Mouse (Mus musculus) hindbrain, embryonic 16.5 days (tissue): ENCODE results near the gene Nav2. TPM values are rescaled to one million over a fixed set of nuclear protein-coding genes. Genes with fewer than 3 reads are reported as not detected.

Source experiments
- ATAC-seq: fragments of 200-750 bp; cut with Nextera tagmentation; 2 replicates; pipeline ENCODE4 v1.8.0; 2017; ENCODE audit warnings: moderate TSS enrichment, moderate library complexity
- H3K27ac ChIP-seq: fragments of 300-500 bp; sonication (generic); 2 replicates; pipeline ENCODE4 v1.5.1; 2014; ENCODE audit warnings: low read depth, mild to moderate bottlenecking, control low read depth, low read length, moderate library complexity
- H3K27me3 ChIP-seq: fragments of 300-500 bp; sonication (generic); replicated peaks from 2 replicates; pipeline ENCODE4 v1.6.1; 2014; ENCODE audit warnings: low read length; ENCODE audit not compliant: control insufficient read depth, insufficient read depth
- H3K36me3 ChIP-seq: fragments of 300-500 bp; sonication (generic); 2 replicates; pipeline ENCODE4 v1.6.1; 2014; ENCODE audit warnings: mild to moderate bottlenecking, low read length, moderate library complexity, mixed read lengths; ENCODE audit not compliant: control insufficient read depth, insufficient read depth
- H3K4me1 ChIP-seq: fragments of 300-500 bp; sonication (generic); 2 replicates; pipeline ENCODE4 v1.6.1; 2014; ENCODE audit warnings: low read depth, low read length; ENCODE audit not compliant: control insufficient read depth, insufficient read depth
- H3K4me2 ChIP-seq: fragments of 300-500 bp; sonication (generic); 2 replicates; pipeline ENCODE4 v1.6.1; 2014; ENCODE audit warnings: mild to moderate bottlenecking, low read length, control low read depth, moderate library complexity
- H3K4me3 ChIP-seq: fragments of 300-500 bp; sonication (generic); 2 replicates; pipeline ENCODE4 v1.5.1; 2014; ENCODE audit warnings: mild to moderate bottlenecking, low read length, control low read depth, moderate library complexity
- H3K9ac ChIP-seq: fragments of 300-500 bp; sonication (generic); 2 replicates; pipeline ENCODE4 v1.6.1; 2014; ENCODE audit warnings: low read depth, mild to moderate bottlenecking, control low read depth, low read length, moderate library complexity
- H3K9me3 ChIP-seq: fragments of 300-500 bp; sonication (generic); 2 replicates; pipeline ENCODE4 v1.6.1; 2014; ENCODE audit warnings: mild to moderate bottlenecking, low read length, moderate library complexity; ENCODE audit not compliant: control insufficient read depth
- WGBS: fragments of 180-500 bp; shearing (Covaris S2); extraction: QIAGEN DNeasy Blood & Tissue Kit; methylation state at CpG from one replicate; pipeline ENCODE4 v1.1.7; 2014; 5-methylcytosine and 5-hydroxymethylcytosine counted together
- polyA plus RNA-seq: library from polyadenylated mRNA; unstranded; fragments of >200 nt; fragmentation: Nextera tagmentation; extraction: Ambion mirVana; gene quantifications from 2 replicates; pipeline ENCODE4 v1.2.1, GENCODE M21; 2015

Nav2 gene
- polyA plus RNA-seq, 1 experiment from 2014 or later: 27.9 TPM

- no peaks in the 10 kb centered on the region for H3K27me3 ChIP-seq
- H3K9ac ChIP-seq: no peak overlapping the region
- ATAC-seq: no peak
- H3K4me2 ChIP-seq: no peak overlapping the region
- no peak overlapping the region for H3K4me3 ChIP-seq
- H3K9me3 ChIP-seq: no peaks in the 10 kb centered on the region
- H3K4me1 ChIP-seq: peaks cover 9% of the 10 kb centered on the region
- WGBS: 61% methylated on average over 10 of the region's 10 CpGs
- no peak overlapping the region for H3K27ac ChIP-seq
- peaks cover 7% of the 10 kb centered on the region for H3K36me3 ChIP-seq
Observed at GRCm38 (mm10) chr7:49490814-49491213, 582.3 kb downstream of the Nav2 start.

- Histone ChIP-seq H3K9me3 (no peaks in the 10 kb centered on the region), H3K27ac (no peak overlapping the region), H3K4me3 (no peak overlapping the region), H3K36me3 (peaks cover 7% of the 10 kb centered on the region), H3K4me1 (peaks cover 23% of the 10 kb centered on the region), H3K27me3 (no peaks in the 10 kb centered on the region), H3K4me2 (no peak overlapping the region), H3K9ac (no peak overlapping the region)
- ATAC-seq: no peak
Observed at GRCm38 (mm10) chr7:49492622-49493021, 584.1 kb downstream of the Nav2 start.

- Histone ChIP-seq H3K27me3 (no peaks in the 10 kb centered on the region), H3K4me2 (no peak overlapping the region), H3K9ac (no peak overlapping the region), H3K27ac (no peak overlapping the region), H3K9me3 (no peaks in the 10 kb centered on the region), H3K4me3 (no peak overlapping the region), H3K36me3 (peaks cover 7% of the 10 kb centered on the region), H3K4me1 (peaks cover 23% of the 10 kb centered on the region)
- ATAC-seq: no peak
- WGBS: 77% methylated on average over 4 of the region's 4 CpGs
Observed at GRCm38 (mm10) chr7:49493210-49493609, 584.7 kb downstream of the Nav2 start.

- Histone ChIP-seq H3K36me3 (peaks cover 7% of the 10 kb centered on the region), H3K4me1 (peaks cover 19% of the 10 kb centered on the region), H3K9ac (no peak overlapping the region), H3K4me2 (no peak overlapping the region), H3K9me3 (no peaks in the 10 kb centered on the region), H3K27me3 (no peaks in the 10 kb centered on the region), H3K27ac (no peak overlapping the region), H3K4me3 (no peak overlapping the region)
- 76% methylated on average over 6 of the region's 6 CpGs for WGBS
- ATAC-seq: no peak
Observed at GRCm38 (mm10) chr7:49494654-49495053, 586.1 kb downstream of the Nav2 start.

- WGBS: 15% methylated on average over 11 of the region's 11 CpGs
- no peak overlapping the region; the same call in 1 of the 2 replicates for H3K27ac ChIP-seq
- H3K9ac ChIP-seq: no peak overlapping the region
Observed at GRCm38 (mm10) chr7:49496111-49496510, 587.6 kb downstream of the Nav2 start.

GRCm38 (mm10) chr7:49496766-49497425 is 588.4 kb downstream of the Nav2 start:
- no peaks in the 10 kb centered on the region for H3K9me3 ChIP-seq
- H3K27ac ChIP-seq: 0 out of 2 replicates have a peak overlapping the region, but pooled peaks have one; percentile 6
- 44% methylated on average over 12 of the region's 13 CpGs for WGBS
- H3K4me2 ChIP-seq: no peak overlapping the region
- H3K4me3 ChIP-seq: no peak overlapping the region
- no peaks in the 10 kb centered on the region for H3K27me3 ChIP-seq
- peak overlapping the region; percentile 11; the same call in 1 of the 2 replicates for H3K9ac ChIP-seq
- H3K4me1 ChIP-seq: peaks cover 19% of the 10 kb centered on the region
- ATAC-seq: no peak
- peaks cover 5% of the 10 kb centered on the region for H3K36me3 ChIP-seq

More at GRCm38 (mm10) chr7:49496111-49496510, 587.6 kb downstream of the Nav2 start:
- Histone ChIP-seq H3K9me3 (no peaks in the 10 kb centered on the region), H3K36me3 (peaks cover 7% of the 10 kb centered on the region), H3K4me3 (no peak overlapping the region), H3K4me2 (no peak overlapping the region), H3K4me1 (peaks cover 19% of the 10 kb centered on the region), H3K27me3 (no peaks in the 10 kb centered on the region)
- ATAC-seq: peak; percentile 63

GRCm38 (mm10) chr7:49497426-49497892 is 588.9 kb downstream of the Nav2 start:
- no peak for ATAC-seq
- Histone ChIP-seq H3K9me3 (no peaks in the 10 kb centered on the region), H3K36me3 (0 out of 2 replicates have a peak, but pooled peaks cover 2% of the 10 kb centered on the region), H3K27me3 (no peaks in the 10 kb centered on the region), H3K27ac (no peak overlapping the region), H3K4me1 (peaks cover 19% of the 10 kb centered on the region), H3K4me2 (no peak overlapping the region), H3K4me3 (no peak overlapping the region), H3K9ac (no peak overlapping the region; the same call in 1 of the 2 replicates)
- WGBS: 62% methylated on average over 4 of the region's 4 CpGs

GRCm38 (mm10) chr7:49499598-49499997 is 591.1 kb downstream of the Nav2 start:
- Histone ChIP-seq H3K27ac (no peak overlapping the region), H3K4me3 (no peak overlapping the region), H3K36me3 (no peaks in the 10 kb centered on the region), H3K27me3 (no peaks in the 10 kb centered on the region), H3K4me1 (peaks cover 25% of the 10 kb centered on the region), H3K4me2 (no peak overlapping the region), H3K9ac (no peak overlapping the region), H3K9me3 (no peaks in the 10 kb centered on the region)
- no peak for ATAC-seq
- 93% methylated on average over 6 of the region's 6 CpGs for WGBS

- no peak overlapping the region for H3K4me3 ChIP-seq
- H3K27me3 ChIP-seq: no peaks in the 10 kb centered on the region
- no peak overlapping the region for H3K9ac ChIP-seq
- peaks cover 23% of the 10 kb centered on the region for H3K4me1 ChIP-seq
- no peaks in the 10 kb centered on the region for H3K9me3 ChIP-seq
- no peaks in the 10 kb centered on the region for H3K36me3 ChIP-seq
- no peak overlapping the region for H3K4me2 ChIP-seq
- no peak for ATAC-seq
- WGBS: 94% methylated on average over 5 of the region's 5 CpGs
- no peak overlapping the region for H3K27ac ChIP-seq
Observed at GRCm38 (mm10) chr7:49500916-49501315, 592.4 kb downstream of the Nav2 start.
